Mouse (Mus musculus) G1E (cell line): ENCODE data around the gene Rps27a. TPM values are rescaled to one million over a fixed set of nuclear protein-coding genes. Genes with fewer than 3 reads are reported as not detected.

Experiments used
- ATAC-seq: 2 replicates; pipeline ENCODE4 v1.8.0; 2016; ENCODE audit warnings: mild to moderate bottlenecking; ENCODE audit not compliant: insufficient number of reproducible peaks, poor library complexity, low FRiP score, severe bottlenecking; ENCODE audit errors: extremely low read depth
- DNase-seq: peaks from one replicate; pipeline ENCODE4 v3.0.0; 2012; ENCODE audit warnings: low spot score
- H3K27me3 ChIP-seq: 2 replicates; pipeline ENCODE4 v1.6.1; 2012; ENCODE audit warnings: mild to moderate bottlenecking, low read length, inconsistent platforms; ENCODE audit not compliant: insufficient read depth
- H3K36me3 ChIP-seq: replicated peaks from 2 replicates; pipeline ENCODE3; 2012; ENCODE audit warnings: mild to moderate bottlenecking, inconsistent platforms
- H3K4me1 ChIP-seq: 2 replicates; pipeline ENCODE4 v1.6.1; 2012; ENCODE audit warnings: low read depth, low read length, inconsistent platforms, mixed read lengths; ENCODE audit not compliant: insufficient read depth
- H3K4me3 ChIP-seq: 2 replicates; pipeline ENCODE4 v1.5.1; 2012; ENCODE audit warnings: low read depth, mild to moderate bottlenecking, inconsistent platforms, low read length, moderate library complexity, mixed read lengths
- H3K9me3 ChIP-seq: replicated peaks from 2 replicates; pipeline ENCODE4 v1.6.1; 2012; ENCODE audit warnings: inconsistent platforms
- CTCF ChIP-seq: IDR thresholded peaks from 2 replicates; pipeline ENCODE4 v1.5.1; 2012; ENCODE audit warnings: low read depth, low read length, inconsistent platforms, mixed read lengths
- GATA1 ChIP-seq: IDR thresholded peaks from 2 replicates; pipeline ENCODE4 v1.6.1; 2012; ENCODE audit warnings: borderline replicate concordance, low read length, inconsistent platforms, mixed read lengths
- GATA2 ChIP-seq: IDR thresholded peaks from 2 replicates; pipeline ENCODE4 v1.6.1; 2012; ENCODE audit warnings: low read depth, low read length, inconsistent platforms, borderline replicate concordance
- POLR2AphosphoS5 ChIP-seq: IDR thresholded peaks from 2 replicates; pipeline ENCODE4 v1.6.1; 2012; ENCODE audit warnings: low read depth, low read length, inconsistent platforms; ENCODE audit not compliant: insufficient replicate concordance
- TAL1 ChIP-seq: conservative IDR thresholded peaks from 2 replicates; pipeline ENCODE4 v1.6.1; 2012; ENCODE audit warnings: low read depth, low read length, inconsistent platforms, mixed read lengths
- polyA plus RNA-seq: library from polyadenylated mRNA; stranded (reverse); fragments of >175 nt; gene quantifications from 2 replicates; pipeline ENCODE4 v1.2.3, GENCODE M21; 2012
- total RNA-seq, 2 experiments: library from RNA; stranded (forward) in 1 of 2; stranded (reverse) in 1 of 2; fragments of 200-1000 nt in 1 of 2; fragments of >200 nt in 1 of 2; fragmentation: Nextera tagmentation in 1 of 2; gene quantifications; 2 replicates each; pipeline ENCODE4 v1.2.3; 2014 to 2017

The Rps27a gene
- total and polyA plus RNA-seq, 3 experiments: 138 to 1,016 (median 861) TPM

DNA sequence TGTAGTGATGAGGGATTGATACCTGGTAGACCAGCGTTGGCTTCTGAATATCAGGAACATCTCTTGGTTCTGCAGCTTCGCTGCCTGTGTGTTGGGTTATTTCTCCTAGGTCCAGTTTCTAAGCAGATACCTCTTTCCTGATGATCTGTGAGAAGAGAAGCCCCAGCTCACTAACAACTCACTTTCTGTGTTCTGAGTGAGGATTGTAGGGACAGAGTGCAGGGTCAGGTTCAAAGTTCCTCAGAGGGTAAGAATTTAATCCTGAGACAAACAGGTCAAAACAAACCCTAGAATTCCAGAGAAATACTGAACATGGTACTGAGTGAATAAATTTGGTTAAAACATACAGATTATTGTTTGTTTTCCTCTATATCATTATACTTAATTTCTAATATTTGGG lies 15.5 kb upstream of the Rps27a start:
- no peak for ATAC-seq
- no peaks in the 10 kb centered on the region for H3K4me1 ChIP-seq
- peaks cover 5% of the 10 kb centered on the region for H3K27me3 ChIP-seq

DNA sequence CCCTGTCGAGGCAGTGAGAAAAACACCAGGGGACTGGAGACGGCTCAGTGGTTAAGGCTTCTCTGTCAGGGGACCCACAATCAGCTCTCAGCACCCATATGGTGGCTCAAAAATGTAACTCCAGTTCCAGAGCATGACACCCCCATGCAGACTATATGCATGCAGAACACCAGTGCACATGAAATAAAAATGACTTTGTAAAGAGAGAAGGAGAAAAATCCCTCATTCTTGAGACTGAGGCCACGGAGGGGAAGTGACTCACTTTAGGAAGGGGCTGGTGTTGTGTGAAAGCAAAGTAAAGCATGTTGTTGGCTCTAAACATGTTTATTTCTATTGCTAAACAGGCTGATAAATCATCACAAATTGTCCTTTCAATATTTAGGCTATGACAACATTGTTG lies 13.1 kb upstream of the Rps27a start:
- no peak for TF ChIP-seq GATA2
- TF ChIP-seq TAL1: no peak
- H3K27me3 ChIP-seq: peaks cover 5% of the 10 kb centered on the region
- H3K4me1 ChIP-seq: no peaks in the 10 kb centered on the region
- DNase-seq (no peak), ATAC-seq (no peak)
- H3K36me3 ChIP-seq: no peaks in the 10 kb centered on the region
- H3K9me3 ChIP-seq: no peaks in the 10 kb centered on the region
- no peak overlapping the region for H3K4me3 ChIP-seq

More for the DNA sequence above, 15.5 kb upstream of the Rps27a start:
- Histone ChIP-seq H3K4me3 (no peak overlapping the region), H3K9me3 (no peaks in the 10 kb centered on the region), H3K36me3 (no peaks in the 10 kb centered on the region)
- no peak for TF ChIP-seq CTCF
- no peak for TF ChIP-seq TAL1
- TF ChIP-seq GATA2: no peak
- TF ChIP-seq POLR2AphosphoS5: no peak
- TF ChIP-seq GATA1: no peak
- no peak for DNase-seq

DNA sequence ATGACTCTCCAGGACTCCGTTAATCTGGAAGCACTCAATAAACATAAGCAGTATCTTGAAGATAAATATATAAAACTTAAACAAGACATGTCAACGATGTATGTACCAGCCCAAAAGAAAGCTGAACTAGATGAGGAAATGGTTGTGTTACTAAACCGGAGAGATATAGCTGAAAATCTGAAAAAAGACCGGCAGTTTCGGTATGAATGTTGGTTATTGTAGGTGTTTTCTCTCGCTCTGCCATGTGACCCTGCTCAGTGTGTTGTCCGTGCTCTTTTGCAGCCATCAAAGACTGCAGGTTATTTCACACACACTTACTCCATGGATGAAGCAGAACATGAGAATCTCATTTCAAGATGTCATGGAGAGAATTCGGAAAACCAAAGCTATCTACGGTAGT lies 12.5 kb upstream of the Rps27a start:
- DNase-seq (no peak), ATAC-seq (no peak)
- Histone ChIP-seq H3K36me3 (no peaks in the 10 kb centered on the region), H3K27me3 (peaks cover 5% of the 10 kb centered on the region), H3K4me3 (no peak overlapping the region), H3K9me3 (no peaks in the 10 kb centered on the region), H3K4me1 (no peaks in the 10 kb centered on the region)
- TF ChIP-seq GATA1 (no peak), GATA2 (no peak), TAL1 (no peak), POLR2AphosphoS5 (no peak), CTCF (no peak)

DNA sequence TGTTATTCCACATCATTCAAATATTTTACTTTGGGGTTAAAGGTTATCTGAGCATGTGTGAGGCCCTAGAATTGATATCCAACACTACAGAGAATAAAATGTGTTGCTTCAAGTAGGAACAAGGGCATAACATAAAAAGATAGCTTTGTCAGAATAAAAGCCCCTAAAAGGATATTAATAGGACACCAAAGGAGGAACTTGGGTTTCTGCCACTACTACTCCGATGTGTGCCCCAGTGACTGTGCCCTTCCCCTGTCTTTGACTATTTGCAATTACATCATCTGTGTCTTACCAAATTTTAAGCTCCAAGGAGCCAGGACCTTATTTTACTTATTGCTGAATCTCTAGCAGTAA lies 1.5 kb upstream of the Rps27a start:
- no peaks in the 10 kb centered on the region for H3K9me3 ChIP-seq
- no peak for TF ChIP-seq GATA2
- TF ChIP-seq POLR2AphosphoS5: no peak
- TF ChIP-seq GATA1: no peak
- peaks cover 22% of the 10 kb centered on the region for H3K36me3 ChIP-seq
- H3K4me3 ChIP-seq: no peak overlapping the region
- H3K4me1 ChIP-seq: peaks cover 23% of the 10 kb centered on the region
- ATAC-seq (no peak), DNase-seq (peak; percentile 45)
- H3K27me3 ChIP-seq: no peaks in the 10 kb centered on the region

DNA sequence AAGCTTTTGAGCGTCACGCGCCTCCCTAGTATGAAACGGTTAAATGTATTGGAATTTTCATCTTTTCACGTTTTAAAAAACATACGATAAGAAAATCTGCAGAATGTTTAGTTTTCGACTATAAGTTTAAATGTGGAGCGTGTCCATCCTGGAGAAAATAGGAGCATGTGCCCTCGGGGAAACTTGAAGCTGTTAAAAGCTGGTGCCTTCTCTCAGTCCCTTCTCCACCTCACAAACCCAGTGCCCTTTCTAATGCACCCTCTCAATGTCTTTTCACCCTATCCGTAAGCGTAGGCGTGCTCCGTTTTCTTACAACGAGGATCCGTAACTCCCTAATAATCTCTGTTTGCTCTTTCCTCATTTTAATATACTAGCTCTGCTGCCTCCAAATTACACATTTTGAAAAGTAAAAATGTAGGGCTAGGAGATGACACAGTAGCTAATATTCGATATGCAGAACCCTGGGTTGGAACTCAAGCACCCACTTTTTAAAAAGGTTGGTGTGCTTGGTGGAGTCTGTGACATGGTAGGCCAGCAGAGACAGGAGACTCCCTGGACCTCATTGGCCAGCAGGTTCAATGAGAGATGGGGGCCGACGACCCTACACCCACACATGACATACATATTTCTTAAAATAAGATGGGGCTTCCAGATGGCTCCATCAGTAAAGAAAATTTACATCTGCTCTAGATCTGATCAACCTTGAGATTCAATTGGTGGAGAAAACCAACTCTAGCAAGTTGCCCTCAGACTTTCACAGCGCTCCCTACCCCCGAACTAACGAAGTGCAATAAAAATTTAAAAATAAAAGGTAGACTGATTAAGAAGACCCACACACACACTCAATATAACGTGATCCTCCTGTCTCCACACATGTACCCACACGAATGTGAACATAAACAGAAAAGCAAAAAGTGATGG lies 855 bp upstream of the Rps27a start:
- H3K36me3 ChIP-seq: peaks cover 28% of the 10 kb centered on the region
- H3K4me3 ChIP-seq: peak overlapping the region; percentile 74
- no peaks in the 10 kb centered on the region for H3K9me3 ChIP-seq
- H3K27me3 ChIP-seq: no peaks in the 10 kb centered on the region
- DNase-seq: no peak
- peaks cover 27% of the 10 kb centered on the region for H3K4me1 ChIP-seq
- TF ChIP-seq POLR2AphosphoS5: no peak
- no peak for TF ChIP-seq GATA2
- TF ChIP-seq TAL1: no peak
- TF ChIP-seq CTCF: no peak
- no peak for TF ChIP-seq GATA1
- ATAC-seq: no peak

DNA sequence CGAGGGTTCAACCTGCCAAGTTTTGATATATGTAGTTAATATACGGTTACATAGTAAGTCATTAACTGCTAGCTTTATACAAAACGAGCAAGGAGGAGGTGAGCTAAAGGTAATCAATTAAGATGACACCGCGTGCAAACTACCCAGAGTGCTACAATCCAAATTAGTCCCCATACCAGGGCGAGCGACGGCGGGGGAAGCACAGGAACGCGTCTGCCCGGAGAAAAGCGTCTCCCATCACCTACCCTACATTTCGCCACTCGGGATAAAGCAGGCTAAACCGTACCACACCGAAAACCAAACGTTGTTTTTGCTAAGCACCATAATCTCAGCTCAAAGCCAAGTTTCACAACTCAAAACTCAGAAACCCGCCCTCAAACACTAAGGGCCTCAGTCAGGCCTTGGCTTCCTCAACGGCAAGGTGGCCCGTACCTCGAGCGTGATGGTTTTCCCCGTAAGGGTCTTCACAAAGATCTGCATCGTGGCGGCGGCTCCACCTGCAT lies 609 bp downstream of the Rps27a start:
- peaks cover 35% of the 10 kb centered on the region for H3K36me3 ChIP-seq
- ATAC-seq (no peak), DNase-seq (no peak)
- H3K4me3 ChIP-seq: peak overlapping the region; percentile 74
- H3K4me1 ChIP-seq: peaks cover 27% of the 10 kb centered on the region
- no peaks in the 10 kb centered on the region for H3K27me3 ChIP-seq
- no peak for TF ChIP-seq TAL1
- TF ChIP-seq POLR2AphosphoS5: no peak
- TF ChIP-seq CTCF: no peak
- TF ChIP-seq GATA2: no peak
- no peak for TF ChIP-seq GATA1
- H3K9me3 ChIP-seq: no peaks in the 10 kb centered on the region
